Mouse (Mus musculus) midbrain, embryonic 15.5 days (tissue): ENCODE results near the gene Sorcs1. TPM values are rescaled to one million over a fixed set of nuclear protein-coding genes. Genes with fewer than 3 reads are reported as not detected.

Source experiments
- ATAC-seq: fragments of 200-750 bp; cut with Nextera tagmentation; replicated peaks from 2 replicates; pipeline ENCODE4 v1.8.0; 2017; ENCODE audit warnings: moderate TSS enrichment
- H3K27ac ChIP-seq: fragments of 300-500 bp; sonication (generic); 2 replicates; pipeline ENCODE4 v1.5.1; 2015; ENCODE audit warnings: mild to moderate bottlenecking, inconsistent platforms
- H3K27me3 ChIP-seq: fragments of 300-500 bp; sonication (generic); replicated peaks from 2 replicates; pipeline ENCODE4 v1.6.1; 2015; ENCODE audit warnings: inconsistent platforms
- H3K36me3 ChIP-seq: fragments of 300-500 bp; sonication (generic); replicated peaks from 2 replicates; pipeline ENCODE4 v1.6.1; 2015; ENCODE audit warnings: inconsistent platforms
- H3K4me1 ChIP-seq: fragments of 300-500 bp; sonication (generic); 2 replicates; pipeline ENCODE4 v1.6.1; 2015; ENCODE audit warnings: inconsistent platforms
- H3K4me2 ChIP-seq: fragments of 300-500 bp; sonication (generic); 2 replicates; pipeline ENCODE4 v1.6.1; 2015; ENCODE audit warnings: inconsistent platforms, mild to moderate bottlenecking, moderate library complexity
- H3K4me3 ChIP-seq: fragments of 300-500 bp; sonication (generic); 2 replicates; pipeline ENCODE4 v1.5.1; 2015; ENCODE audit warnings: mild to moderate bottlenecking, inconsistent platforms
- H3K9ac ChIP-seq: fragments of 300-500 bp; sonication (generic); 2 replicates; pipeline ENCODE4 v1.6.1; 2015; ENCODE audit warnings: mild to moderate bottlenecking, inconsistent platforms
- H3K9me3 ChIP-seq: fragments of 300-500 bp; sonication (generic); 2 replicates; pipeline ENCODE4 v1.6.1; 2016; ENCODE audit warnings: inconsistent platforms
- WGBS: fragments of 180-500 bp; shearing (Covaris S2); methylation state at CpG from one replicate; pipeline ENCODE4 v1.1.7; 2015; ENCODE audit warnings: mixed read lengths; 5-methylcytosine and 5-hydroxymethylcytosine counted together
- polyA plus RNA-seq: library from polyadenylated mRNA; unstranded; fragments of >200 nt; fragmentation: Nextera tagmentation; extraction: Ambion mirVana; gene quantifications from 2 replicates; pipeline ENCODE4 v1.2.1, GENCODE M21; 2015

Sorcs1 gene
- polyA plus RNA-seq, 1 experiment from 2014 or later = 18.4 TPM

DNA sequence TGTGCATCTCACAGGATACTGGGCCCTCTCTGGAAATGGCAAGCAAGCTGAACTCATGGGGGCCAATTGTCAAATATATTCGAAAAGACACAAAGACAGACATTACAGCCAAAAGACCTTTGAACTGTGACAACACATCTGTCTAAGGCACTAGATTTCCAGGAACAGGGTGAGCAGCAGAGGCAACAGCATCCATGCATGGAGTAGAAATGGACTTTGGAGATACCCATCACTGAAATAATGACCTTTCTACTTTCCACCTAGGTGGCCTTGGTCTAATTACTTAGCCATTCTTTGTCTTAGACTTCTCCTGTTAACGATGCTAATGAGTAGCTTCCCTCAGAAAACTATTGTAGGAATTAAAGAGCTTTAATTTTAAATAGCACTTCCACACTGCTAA is 371.4 kb downstream of the Sorcs1 start:
- Histone ChIP-seq H3K27me3 (no peaks in the 10 kb centered on the region), H3K36me3 (no peaks in the 10 kb centered on the region), H3K4me2 (no peak overlapping the region), H3K9ac (no peak overlapping the region), H3K4me3 (no peak overlapping the region), H3K9me3 (no peaks in the 10 kb centered on the region), H3K4me1 (no peaks in the 10 kb centered on the region), H3K27ac (no peak overlapping the region)
- WGBS = 71% methylated on average over 2 of the region's 2 CpGs
- ATAC-seq = no peak

DNA sequence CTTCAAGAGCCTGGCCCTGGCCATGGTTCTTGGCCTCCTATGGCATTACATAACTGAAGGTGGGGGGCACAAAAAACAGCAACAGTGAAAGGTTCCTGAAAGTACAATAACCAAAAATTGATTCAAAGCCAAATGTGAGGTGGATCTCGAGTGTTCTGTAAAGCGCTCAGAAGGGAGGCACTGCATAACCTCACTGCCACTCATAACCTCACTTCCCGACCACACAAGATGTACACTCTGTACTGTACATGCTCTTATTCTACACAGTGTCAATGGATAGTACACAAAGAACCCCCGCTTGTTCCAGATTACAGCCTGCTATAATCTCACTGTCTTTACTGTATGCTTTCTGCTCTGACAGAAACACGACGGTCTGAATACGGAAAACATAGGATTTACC is 384.2 kb downstream of the Sorcs1 start:
- Histone ChIP-seq H3K27ac (no peak overlapping the region), H3K4me2 (no peak overlapping the region), H3K27me3 (no peaks in the 10 kb centered on the region), H3K4me1 (no peaks in the 10 kb centered on the region), H3K9me3 (no peaks in the 10 kb centered on the region), H3K4me3 (no peak overlapping the region), H3K9ac (no peak overlapping the region), H3K36me3 (no peaks in the 10 kb centered on the region)
- ATAC-seq = no peak
- 88% methylated on average over 7 of the region's 7 CpGs for WGBS

DNA sequence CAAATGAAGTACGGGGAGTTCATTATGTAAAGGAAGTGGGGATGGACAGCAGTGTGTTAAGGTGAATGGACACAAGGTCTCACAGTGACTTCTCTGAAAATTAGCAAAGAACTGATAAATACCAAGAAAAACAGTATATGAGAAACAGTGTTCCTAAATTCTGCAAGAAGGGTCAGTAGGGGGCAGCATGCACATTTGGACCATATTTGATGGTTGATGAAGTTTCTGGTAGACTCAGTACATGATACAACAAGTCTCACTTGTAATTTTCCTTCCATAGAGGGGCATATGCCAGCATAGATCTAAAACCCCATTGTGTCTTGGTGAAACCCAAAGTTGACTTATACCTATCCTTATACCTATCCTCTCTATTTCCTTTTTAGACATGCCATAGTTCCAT is 414.0 kb downstream of the Sorcs1 start:
- ATAC-seq = no peak
- Histone ChIP-seq H3K4me1 (no peaks in the 10 kb centered on the region), H3K9ac (no peak overlapping the region), H3K27me3 (no peaks in the 10 kb centered on the region), H3K4me2 (no peak overlapping the region), H3K27ac (no peak overlapping the region), H3K36me3 (no peaks in the 10 kb centered on the region), H3K9me3 (no peaks in the 10 kb centered on the region), H3K4me3 (no peak overlapping the region)
- 85% methylated on average over 1 of the region's 1 CpGs for WGBS

DNA sequence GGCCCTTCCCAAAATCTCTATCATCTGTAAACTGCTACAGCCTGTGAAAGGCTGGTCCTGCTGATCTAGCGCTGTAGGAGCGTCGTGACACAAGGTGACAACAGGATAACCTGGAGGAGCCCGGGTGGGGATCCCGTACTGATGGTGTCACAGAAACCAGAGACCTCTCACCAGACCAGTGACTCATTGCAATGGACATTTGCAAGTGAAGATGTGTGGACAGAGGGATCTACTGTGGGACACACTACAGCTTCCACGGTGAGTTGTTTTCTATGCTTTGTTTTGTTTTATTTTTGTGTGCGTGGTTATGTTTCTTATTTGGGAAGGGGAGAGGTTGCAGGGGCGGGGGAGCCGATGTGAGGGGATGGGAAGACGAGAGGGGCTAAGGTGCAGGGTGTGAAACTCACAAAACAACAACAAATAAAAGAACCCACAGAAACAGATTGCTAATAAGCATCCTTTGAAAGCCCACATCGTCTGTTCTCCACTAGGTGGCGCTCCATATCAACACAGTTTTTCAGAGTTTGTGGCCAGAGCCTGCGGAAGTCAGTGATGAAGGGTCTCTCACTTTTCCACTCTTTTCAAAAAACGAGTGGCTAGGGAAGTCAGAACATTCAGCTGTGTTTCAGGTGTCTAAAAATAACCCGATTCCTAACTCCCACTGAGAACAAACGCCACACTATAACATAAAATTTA is 419.6 kb downstream of the Sorcs1 start:
- Histone ChIP-seq H3K9ac (no peak overlapping the region), H3K36me3 (no peaks in the 10 kb centered on the region), H3K27ac (no peak overlapping the region), H3K4me3 (no peak overlapping the region), H3K4me2 (no peak overlapping the region), H3K27me3 (no peaks in the 10 kb centered on the region), H3K9me3 (no peaks in the 10 kb centered on the region), H3K4me1 (no peaks in the 10 kb centered on the region)
- peak; percentile 39; the same call in 1 of the 2 replicates for ATAC-seq
- 40% methylated on average over 16 of the region's 16 CpGs for WGBS

DNA sequence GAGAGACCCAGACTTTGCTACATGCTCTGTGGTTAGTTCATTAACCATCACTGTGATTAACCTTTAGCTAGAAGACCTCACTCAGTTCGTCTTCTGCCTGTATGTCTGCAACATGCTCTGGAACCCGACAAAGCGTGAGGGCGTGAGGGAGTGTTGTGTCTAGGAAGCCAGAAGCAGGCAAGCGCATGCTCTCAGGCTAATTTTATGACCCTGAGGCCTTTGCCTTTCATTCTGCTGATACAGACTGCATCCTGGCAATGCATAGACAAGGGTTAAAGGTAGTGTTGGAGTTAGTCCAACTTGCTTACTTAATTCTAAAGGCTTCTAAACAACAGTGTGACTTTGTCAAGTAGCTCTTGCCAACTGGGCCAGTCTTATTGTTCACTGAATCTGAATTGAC is 458.0 kb downstream of the Sorcs1 start:
- Histone ChIP-seq H3K27ac (no peak overlapping the region), H3K4me1 (0 out of 2 replicates have a peak, but pooled peaks cover 3% of the 10 kb centered on the region), H3K9ac (no peak overlapping the region), H3K9me3 (no peaks in the 10 kb centered on the region), H3K36me3 (no peaks in the 10 kb centered on the region), H3K4me2 (no peak overlapping the region), H3K27me3 (no peaks in the 10 kb centered on the region), H3K4me3 (no peak overlapping the region)
- 78% methylated on average over 5 of the region's 5 CpGs for WGBS
- ATAC-seq = no peak

DNA sequence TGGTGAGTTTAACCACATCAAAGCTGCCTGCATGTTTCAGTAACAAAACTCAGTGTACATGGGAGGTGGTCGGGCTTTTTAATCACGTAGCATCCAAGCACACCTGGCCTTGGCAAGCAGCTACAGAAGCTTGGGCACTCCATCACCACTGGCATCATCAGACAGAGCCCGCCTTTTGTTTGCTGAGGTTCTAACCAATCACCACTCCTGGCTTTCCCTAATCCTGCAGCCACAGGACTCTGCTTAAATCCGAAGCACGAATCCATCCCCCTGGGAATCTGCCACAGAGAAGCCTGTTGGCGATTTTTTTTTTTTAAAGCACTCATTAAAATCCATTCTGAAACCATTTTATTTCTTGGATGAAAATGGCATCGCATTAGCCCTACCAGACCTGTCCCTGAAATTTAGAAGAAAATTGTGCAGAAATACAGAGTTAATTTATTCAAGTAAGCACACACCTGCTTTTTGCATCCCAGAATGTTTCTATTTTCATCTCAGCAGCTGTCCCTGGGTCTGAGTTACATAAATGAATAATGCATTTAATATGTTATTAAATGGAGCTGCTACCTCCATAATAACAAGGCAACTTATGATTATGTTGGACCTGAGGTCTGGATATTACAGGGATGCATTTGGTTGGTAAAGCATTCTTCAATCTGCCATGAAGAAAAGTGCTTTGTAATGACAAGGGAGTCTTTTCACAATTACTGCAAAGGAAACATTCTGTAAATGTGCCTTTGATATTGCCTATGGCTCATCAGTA is 463.8 kb downstream of the Sorcs1 start:
- Histone ChIP-seq H3K4me3 (no peak overlapping the region), H3K9ac (no peak overlapping the region), H3K36me3 (no peaks in the 10 kb centered on the region), H3K9me3 (no peaks in the 10 kb centered on the region), H3K4me1 (peaks cover 19% of the 10 kb centered on the region), H3K4me2 (peak overlapping the region; percentile 16; the same call in 1 of the 2 replicates), H3K27ac (peak overlapping the region; percentile 69), H3K27me3 (no peaks in the 10 kb centered on the region)
- peak; percentile 93 for ATAC-seq
- 8% methylated on average over 7 of the region's 7 CpGs for WGBS

DNA sequence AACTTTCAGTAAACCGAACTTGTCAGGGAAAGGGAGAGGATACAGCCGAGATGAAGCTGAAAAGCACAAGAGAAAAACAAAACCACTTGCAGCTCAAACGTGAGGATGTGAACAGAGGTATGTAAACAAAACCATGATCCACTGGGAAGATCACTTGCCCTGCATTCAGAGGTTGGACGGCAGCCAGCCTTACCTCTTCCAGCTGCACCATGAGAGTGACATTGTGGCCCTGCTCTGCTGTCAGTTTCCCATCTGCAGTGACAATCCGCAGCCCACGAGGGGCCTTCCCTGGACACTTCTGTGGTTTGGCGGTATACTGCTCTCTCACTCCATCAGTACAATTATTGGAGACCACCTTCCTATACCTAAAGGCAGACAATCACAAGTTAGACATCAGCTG is 468.0 kb downstream of the Sorcs1 start:
- no peak for ATAC-seq
- Histone ChIP-seq H3K9ac (no peak overlapping the region), H3K36me3 (no peaks in the 10 kb centered on the region), H3K4me1 (peaks cover 16% of the 10 kb centered on the region), H3K4me2 (no peak overlapping the region), H3K4me3 (no peak overlapping the region), H3K27me3 (no peaks in the 10 kb centered on the region), H3K27ac (no peak overlapping the region), H3K9me3 (no peaks in the 10 kb centered on the region)
- 34% methylated on average over 7 of the region's 7 CpGs for WGBS

DNA sequence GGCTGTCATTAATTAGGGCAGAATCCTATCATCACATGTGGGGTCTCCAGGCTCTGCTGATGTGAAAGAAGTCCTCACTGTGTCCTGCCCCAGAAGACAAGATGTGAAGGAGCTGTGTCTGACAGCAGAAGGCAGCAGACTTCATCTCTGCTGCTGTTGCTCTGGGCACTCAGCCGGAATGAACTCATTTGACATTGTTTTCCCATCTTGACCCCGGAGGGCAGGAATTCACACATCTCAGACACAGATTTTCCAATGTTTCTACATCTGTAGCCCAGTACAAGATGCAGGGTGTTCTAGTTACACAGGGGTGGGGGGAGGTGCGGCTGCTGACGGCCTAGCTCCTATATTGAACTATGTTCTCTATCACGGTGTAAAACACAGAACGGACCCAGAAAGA is 474.1 kb downstream of the Sorcs1 start:
- Histone ChIP-seq H3K27ac (no peak overlapping the region), H3K4me1 (no peaks in the 10 kb centered on the region), H3K27me3 (no peaks in the 10 kb centered on the region), H3K36me3 (no peaks in the 10 kb centered on the region), H3K4me3 (no peak overlapping the region), H3K9ac (no peak overlapping the region), H3K9me3 (no peaks in the 10 kb centered on the region), H3K4me2 (no peak overlapping the region)
- no peak for ATAC-seq
- 73% methylated on average over 6 of the region's 6 CpGs for WGBS

DNA sequence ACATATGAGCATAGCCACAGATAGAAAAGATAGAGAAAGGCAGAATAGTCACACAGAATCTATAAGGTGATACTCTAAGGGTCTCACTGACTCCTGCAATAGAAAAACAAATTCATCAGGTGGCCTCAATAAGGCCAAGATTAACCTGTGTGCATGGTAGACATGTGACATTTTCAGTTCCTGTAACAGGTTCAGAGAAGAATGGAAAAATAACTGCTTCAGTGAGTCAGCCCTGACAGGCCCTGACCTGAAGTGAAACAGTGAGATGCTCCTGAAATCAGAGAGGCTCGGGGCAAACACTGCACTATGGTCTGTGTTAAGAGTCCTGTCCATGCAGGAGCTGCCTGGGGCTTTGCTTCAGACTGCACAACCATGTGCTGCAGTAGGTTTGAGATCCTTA is 481.9 kb downstream of the Sorcs1 start:
- H3K9ac ChIP-seq = no peak overlapping the region
- H3K36me3 ChIP-seq = no peaks in the 10 kb centered on the region
- no peak overlapping the region for H3K4me3 ChIP-seq
- 73% methylated on average over 1 of the region's 1 CpGs for WGBS
- no peak overlapping the region for H3K27ac ChIP-seq
- ATAC-seq = no peak
- no peaks in the 10 kb centered on the region for H3K27me3 ChIP-seq
- H3K4me1 ChIP-seq = no peaks in the 10 kb centered on the region
- H3K9me3 ChIP-seq = no peaks in the 10 kb centered on the region
- no peak overlapping the region for H3K4me2 ChIP-seq

DNA sequence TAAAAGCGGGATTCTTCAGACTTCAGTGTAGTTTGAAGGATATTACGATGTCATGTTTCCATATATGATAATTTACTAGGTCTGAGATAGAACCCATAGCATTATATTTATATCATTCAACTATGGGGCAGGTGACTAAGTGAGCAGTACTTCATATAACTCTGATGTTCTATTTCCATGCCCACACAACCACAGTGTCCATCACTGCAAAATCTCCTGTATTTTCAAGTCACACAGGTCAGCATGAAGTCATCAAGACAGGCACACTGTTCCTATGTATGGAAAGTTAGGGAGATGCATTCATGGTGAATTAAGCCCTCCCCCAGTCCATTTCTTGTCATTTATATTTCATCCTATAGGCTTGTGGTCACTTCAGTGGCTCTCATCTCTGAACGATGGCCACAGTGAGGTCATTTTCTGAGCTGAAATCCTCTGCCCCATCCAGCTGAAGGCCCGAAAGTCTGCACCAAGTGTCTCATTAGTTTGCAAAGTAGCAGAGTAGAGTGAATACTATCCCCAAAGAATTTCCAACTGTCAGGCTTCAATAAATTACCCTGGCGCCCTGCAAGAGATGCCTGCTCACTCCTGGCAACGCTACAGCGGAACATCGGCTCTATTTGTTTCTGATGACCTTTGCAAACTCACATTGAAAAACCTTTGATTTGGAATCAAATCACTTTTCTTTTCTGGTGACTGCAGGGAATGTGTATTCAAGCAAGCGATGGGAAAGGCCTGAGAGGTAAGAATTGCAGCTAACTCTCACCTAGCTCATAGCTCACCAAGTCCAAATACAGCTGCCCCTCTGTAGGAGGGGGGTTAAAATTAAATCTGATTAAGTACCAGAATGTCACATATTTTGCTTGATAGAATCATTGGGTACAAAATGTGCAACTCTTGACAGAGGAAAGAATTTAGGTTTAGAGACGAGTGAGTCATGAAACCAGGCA is 492.4 kb downstream of the Sorcs1 start:
- no peak overlapping the region for H3K9ac ChIP-seq
- H3K4me3 ChIP-seq = no peak overlapping the region
- H3K4me1 ChIP-seq = no peaks in the 10 kb centered on the region; the same call in 1 of the 2 replicates
- H3K9me3 ChIP-seq = no peaks in the 10 kb centered on the region
- H3K27me3 ChIP-seq = no peaks in the 10 kb centered on the region
- H3K27ac ChIP-seq = no peak overlapping the region
- WGBS = 31% methylated on average over 10 of the region's 10 CpGs
- ATAC-seq = no peak
- H3K4me2 ChIP-seq = no peak overlapping the region
- H3K36me3 ChIP-seq = no peaks in the 10 kb centered on the region

DNA sequence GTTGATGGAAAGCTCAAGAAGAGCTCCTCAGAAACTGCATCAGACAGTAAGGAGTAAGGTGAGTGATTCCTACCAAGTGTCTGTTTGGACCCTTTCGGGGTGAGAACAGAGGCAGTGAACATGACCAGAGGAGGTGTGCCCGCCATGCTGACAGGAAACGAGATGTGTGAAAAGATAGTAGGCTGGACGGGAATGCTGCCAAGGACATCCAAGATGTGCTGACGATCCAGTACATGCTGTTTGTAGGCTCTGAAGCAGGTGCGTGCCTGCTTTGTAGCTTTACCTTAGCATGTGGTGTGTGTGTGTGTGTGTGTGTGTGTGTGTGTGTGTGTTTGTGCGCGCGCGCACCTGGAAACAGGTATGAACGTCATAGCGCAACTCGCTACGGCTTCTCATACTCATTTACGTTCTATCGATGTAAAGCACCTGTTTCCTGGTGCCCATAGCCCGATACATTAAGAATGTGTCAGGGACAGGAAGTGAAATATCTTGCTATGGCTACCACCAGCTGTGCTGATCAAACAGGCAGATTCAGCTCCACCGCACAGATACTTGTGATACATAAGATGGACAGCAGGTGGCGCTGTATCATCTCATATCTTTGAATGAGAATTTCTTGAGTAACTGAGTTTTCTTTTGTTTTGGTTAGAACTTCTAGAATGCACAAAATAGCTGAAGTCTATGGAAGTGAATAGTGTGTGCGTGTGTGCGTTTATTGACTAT is 493.4 kb downstream of the Sorcs1 start:
- no peak overlapping the region for H3K4me2 ChIP-seq
- no peak overlapping the region for H3K9ac ChIP-seq
- ATAC-seq = peak; percentile 66; the same call in 1 of the 2 replicates
- no peaks in the 10 kb centered on the region; the same call in 1 of the 2 replicates for H3K4me1 ChIP-seq
- 58% methylated on average over 21 of the region's 21 CpGs for WGBS
- no peaks in the 10 kb centered on the region for H3K27me3 ChIP-seq
- no peaks in the 10 kb centered on the region for H3K36me3 ChIP-seq
- H3K9me3 ChIP-seq = no peaks in the 10 kb centered on the region
- H3K27ac ChIP-seq = no peak overlapping the region
- H3K4me3 ChIP-seq = no peak overlapping the region
